Mouse (Mus musculus) ES-E14 (cell line): Measurements from ENCODE around the gene Nr4a1. TPM values are rescaled to one million over a fixed set of nuclear protein-coding genes. Genes with fewer than 3 reads are reported as not detected.

Experiments used
- DNase-seq: peaks from one replicate; pipeline ENCODE4 v3.0.0-alpha.2; 2013; ENCODE audit warnings: low read depth, low spot score
- H3K27ac ChIP-seq: 2 replicates; pipeline ENCODE4 v1.5.1; 2012; ENCODE audit warnings: low read depth, mild to moderate bottlenecking, low read length, moderate library complexity, mixed read lengths; ENCODE audit not compliant: poor library complexity, insufficient read depth, severe bottlenecking
- H3K36me3 ChIP-seq: 2 replicates; pipeline ENCODE4 v1.6.1; 2012; ENCODE audit warnings: mild to moderate bottlenecking, low read length, moderate library complexity, mixed read lengths; ENCODE audit not compliant: control insufficient read depth, poor library complexity, insufficient read depth, severe bottlenecking
- H3K4me1 ChIP-seq, 2 experiments: fragments of 150-350 bp in 1 of 2; sonication (generic) in 1 of 2; 2 replicates each; pipeline ENCODE4 v1.6.1; 2012; ENCODE audit warnings: low read length in 2 of 2, mild to moderate bottlenecking in 1 of 2, mixed read lengths in 1 of 2; ENCODE audit not compliant: control insufficient read depth in 2 of 2, insufficient read depth in 2 of 2, poor library complexity in 1 of 2
- H3K4me3 ChIP-seq, 2 experiments: fragments of 150-350 bp in 1 of 2; sonication (generic) in 1 of 2; 2 replicates each; pipeline ENCODE4 v1.5.1; 2012; ENCODE audit warnings: low read length in 2 of 2, low read depth in 1 of 2, mild to moderate bottlenecking in 1 of 2, mixed read lengths in 1 of 2; ENCODE audit not compliant: insufficient read depth in 1 of 2, poor library complexity in 1 of 2, severe bottlenecking in 1 of 2
- H3K9ac ChIP-seq: 2 replicates; pipeline ENCODE4 v1.6.1; 2012; ENCODE audit warnings: low read depth, mild to moderate bottlenecking, low read length, mixed read lengths; ENCODE audit not compliant: poor library complexity, insufficient read depth, severe bottlenecking
- H3K9me3 ChIP-seq: fragments of 150-350 bp; sonication (generic); 2 replicates; pipeline ENCODE4 v1.6.1; 2012; ENCODE audit warnings: low read depth, mild to moderate bottlenecking, low read length; ENCODE audit not compliant: control insufficient read depth, insufficient read depth
- CHD2 ChIP-seq: IDR thresholded peaks from 2 replicates; pipeline ENCODE4 v1.6.1; 2014; ENCODE audit warnings: mild to moderate bottlenecking, low read depth, low read length, inconsistent platforms
- HCFC1 ChIP-seq: IDR thresholded peaks from 2 replicates; pipeline ENCODE4 v1.6.1; 2012; ENCODE audit warnings: low read length, inconsistent platforms, borderline replicate concordance; ENCODE audit not compliant: insufficient read depth
- MAFK ChIP-seq: IDR thresholded peaks from 2 replicates; pipeline ENCODE4 v1.6.1; 2014; ENCODE audit warnings: mild to moderate bottlenecking, low read depth, low read length, inconsistent platforms; ENCODE audit not compliant: insufficient read depth
- ZC3H11A ChIP-seq: IDR thresholded peaks from 2 replicates; pipeline ENCODE4 v1.6.1; 2012; ENCODE audit warnings: low read depth, mild to moderate bottlenecking, inconsistent platforms, low read length, borderline replicate concordance
- ZNF384 ChIP-seq: IDR thresholded peaks from 2 replicates; pipeline ENCODE4 v1.6.1; 2012; ENCODE audit warnings: low read depth, low read length, inconsistent platforms
- in situ Hi-C, 2 experiments: fragments of 600-800 bp; cut with MboI; formaldehyde crosslinking; loops; one replicate each; pipeline ENCODE4 v1.15.1; 2025; ENCODE audit warnings: low sequenced_read_pairs in 2 of 2, inconsistent platforms in 1 of 2; ENCODE audit not compliant: unreplicated experiment in 2 of 2
- total RNA-seq: library from RNA; depleted of rRNA; stranded (reverse); fragments of 300-350 nt; gene quantifications from 2 replicates; pipeline ENCODE4 v1.2.3, GENCODE M21; 2012

Gene Nr4a1
- total RNA-seq, 1 experiment: 12.1 TPM

GRCm38 (mm10) chr15:101271513-101271912, 17.4 kb downstream of the Nr4a1 start:
- DNase-seq: no peak
- Histone ChIP-seq H3K9ac (peak overlapping the region; percentile 44; the same call in 1 of the 2 replicates), H3K36me3 (peaks cover 43% of the 10 kb centered on the region), H3K9me3 (no peaks in the 10 kb centered on the region), H3K4me1 (peaks cover 1 to 42% of the 10 kb centered on the region in 2 experiments; a peak in 3 of 4 replicates), H3K27ac (no peak overlapping the region), H3K4me3 (peak overlapping the region in 1 of 2 experiments; percentile 20; a peak in 2 of 4 replicates)
- in situ Hi-C loops: no loop called here
- TF ChIP-seq MAFK (no peak), HCFC1 (no peak), ZC3H11A (no peak), CHD2 (no peak), ZNF384 (no peak)

DNA sequence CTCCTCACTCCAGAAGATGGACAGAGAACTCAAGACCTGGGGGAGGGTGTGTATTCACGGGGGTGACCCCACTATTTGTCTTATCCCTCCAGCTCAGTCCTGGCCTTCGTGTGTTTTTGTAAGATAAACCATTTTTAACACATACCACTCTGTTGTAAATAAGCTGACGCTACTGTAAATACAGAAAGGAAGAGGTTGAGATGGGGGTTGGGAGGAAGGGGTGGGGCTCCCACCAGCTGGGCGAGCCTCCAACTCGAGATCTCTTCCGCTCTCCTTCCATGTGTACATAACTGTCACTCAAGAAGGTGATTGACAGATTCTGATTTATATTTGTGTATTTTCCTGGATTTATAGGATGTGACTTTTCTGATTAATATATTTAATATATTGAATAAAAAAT, 20.3 kb downstream of the Nr4a1 start:
- Histone ChIP-seq H3K4me3 (no peak overlapping the region), H3K27ac (no peak overlapping the region), H3K4me1 (peaks cover 13 to 50% of the 10 kb centered on the region in 2 experiments; a peak in 3 of 4 replicates), H3K9ac (no peak overlapping the region), H3K36me3 (peaks cover 43% of the 10 kb centered on the region), H3K9me3 (no peaks in the 10 kb centered on the region)
- in situ Hi-C loops: no loop called here
- no peak for DNase-seq
- no peak for TF ChIP-seq HCFC1
- no peak for TF ChIP-seq MAFK
- TF ChIP-seq CHD2: no peak
- no peak for TF ChIP-seq ZNF384
- TF ChIP-seq ZC3H11A: no peak

DNA sequence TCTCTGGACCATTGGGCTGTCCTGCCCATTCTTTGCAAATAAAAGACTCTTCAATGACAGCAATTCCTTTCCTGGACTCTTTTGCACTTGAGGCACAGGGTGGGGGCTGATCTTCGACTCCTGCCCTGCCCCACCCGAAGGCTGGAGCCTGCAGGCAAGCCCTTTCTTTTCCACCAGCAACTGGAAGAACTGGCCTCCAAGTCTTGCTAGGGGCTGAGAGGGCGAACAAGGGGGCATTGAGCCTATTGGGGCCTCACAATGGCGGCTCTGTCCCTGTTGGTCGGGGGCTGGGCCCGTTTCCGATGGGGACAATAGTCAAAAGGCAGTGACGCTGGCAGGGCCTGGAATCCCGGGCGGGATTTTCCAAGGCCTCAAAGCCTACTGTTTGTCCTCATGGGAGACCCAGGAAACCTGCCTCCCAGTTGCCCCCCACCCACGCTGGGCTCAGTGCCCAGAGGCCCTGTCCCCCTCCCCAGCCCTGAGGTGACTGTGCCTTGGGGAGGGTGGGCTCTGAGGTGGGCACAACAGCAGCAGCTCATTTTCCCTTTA, 23.4 kb downstream of the Nr4a1 start:
- H3K4me1 ChIP-seq: peaks cover 13 to 40% of the 10 kb centered on the region in 2 experiments; a peak in 3 of 4 replicates
- in situ Hi-C loops: no loop called here
- H3K9ac ChIP-seq: peak overlapping the region; percentile 18; the same call in 1 of the 2 replicates
- H3K36me3 ChIP-seq: peaks cover 18% of the 10 kb centered on the region
- peak; percentile 67 for DNase-seq
- no peaks in the 10 kb centered on the region for H3K9me3 ChIP-seq
- peak overlapping the region; percentile 6 to 15; a peak in 1 of 4 replicates for H3K4me3 ChIP-seq
- H3K27ac ChIP-seq: peak overlapping the region; percentile 93
- TF ChIP-seq CHD2: no peak
- no peak for TF ChIP-seq MAFK
- no peak for TF ChIP-seq ZNF384
- TF ChIP-seq ZC3H11A: no peak
- no peak for TF ChIP-seq HCFC1

GRCm38 (mm10) chr15:101278589-101278988, 24.5 kb downstream of the Nr4a1 start:
- no peaks in the 10 kb centered on the region for H3K9me3 ChIP-seq
- in situ Hi-C loops: no loop called here
- no peak for DNase-seq
- peak overlapping the region; percentile 93; the same call in 1 of the 2 replicates for H3K27ac ChIP-seq
- H3K9ac ChIP-seq: peak overlapping the region; percentile 28; the same call in 1 of the 2 replicates
- no peak for TF ChIP-seq HCFC1
- no peak overlapping the region; a peak in 1 of 4 replicates for H3K4me3 ChIP-seq
- H3K36me3 ChIP-seq: peaks cover 7% of the 10 kb centered on the region
- H3K4me1 ChIP-seq: peaks cover 15 to 40% of the 10 kb centered on the region in 2 experiments; a peak in 3 of 4 replicates
